Mouse (Mus musculus) midbrain, postnatal 0 days (tissue): ENCODE data around the gene 2810408A11Rik. TPM values are rescaled to one million over a fixed set of nuclear protein-coding genes. Genes with fewer than 3 reads are reported as not detected.

Experiments used
- ATAC-seq: fragments of 200-750 bp; cut with Nextera tagmentation; 2 replicates; pipeline ENCODE4 v1.8.0; 2017; ENCODE audit warnings: moderate number of reproducible peaks, mild to moderate bottlenecking, moderate TSS enrichment, moderate library complexity; ENCODE audit not compliant: low FRiP score
- DNase-seq: peaks from one replicate; pipeline ENCODE4 v3.0.0-alpha.2; 2015; ENCODE audit warnings: low spot score
- H3K27ac ChIP-seq: fragments of 300-500 bp; sonication (generic); 2 replicates; pipeline ENCODE4 v1.5.1; 2014; ENCODE audit warnings: low read depth, mild to moderate bottlenecking, low read length, mixed read lengths
- H3K27me3 ChIP-seq: fragments of 300-500 bp; sonication (generic); 2 replicates; pipeline ENCODE4 v1.6.1; 2014; ENCODE audit warnings: low read length, control low read depth, mixed read lengths; ENCODE audit not compliant: insufficient read depth
- H3K36me3 ChIP-seq: fragments of 300-500 bp; sonication (generic); 2 replicates; pipeline ENCODE4 v1.6.1; 2014; ENCODE audit warnings: low read length, control low read depth, mixed read lengths; ENCODE audit not compliant: insufficient read depth
- H3K4me1 ChIP-seq: fragments of 300-500 bp; sonication (generic); 2 replicates; pipeline ENCODE4 v1.6.1; 2014; ENCODE audit warnings: mild to moderate bottlenecking, control low read depth, antibody characterized with exemption, low read length, mixed read lengths; ENCODE audit not compliant: insufficient read depth
- H3K4me2 ChIP-seq: fragments of 300-500 bp; sonication (generic); 2 replicates; pipeline ENCODE4 v1.6.1; 2014; ENCODE audit warnings: low read depth, mild to moderate bottlenecking, low read length, mixed read lengths; ENCODE audit not compliant: poor library complexity, severe bottlenecking
- H3K4me3 ChIP-seq: fragments of 300-500 bp; sonication (generic); 2 replicates; pipeline ENCODE4 v1.5.1; 2014; ENCODE audit warnings: low read depth, mild to moderate bottlenecking, low read length, moderate library complexity
- H3K9ac ChIP-seq: fragments of 300-500 bp; sonication (generic); replicated peaks from 2 replicates; pipeline ENCODE4 v1.6.1; 2014; ENCODE audit warnings: mild to moderate bottlenecking, low read length, moderate library complexity, mixed read lengths; ENCODE audit not compliant: poor library complexity, severe bottlenecking
- H3K9me3 ChIP-seq: fragments of 300-500 bp; sonication (generic); 2 replicates; pipeline ENCODE4 v1.6.1; 2016; ENCODE audit warnings: low read length, control low read depth
- CTCF ChIP-seq: IDR thresholded peaks from 2 replicates; pipeline ENCODE4 v1.5.1; 2016; ENCODE audit warnings: antibody characterized with exemption, mild to moderate bottlenecking
- WGBS: fragments of 180-500 bp; shearing (Covaris S2); extraction: QIAGEN DNeasy Blood & Tissue Kit; methylation state at CpG from one replicate; pipeline ENCODE4 v1.1.7; 2014; 5-methylcytosine and 5-hydroxymethylcytosine counted together
- polyA plus RNA-seq: library from polyadenylated mRNA; unstranded; fragments of >200 nt; fragmentation: Nextera tagmentation; extraction: Ambion mirVana; gene quantifications from 2 replicates; pipeline ENCODE4 v1.2.1, GENCODE M21; 2015
- total RNA-seq: library from RNA; depleted of rRNA; stranded (reverse); fragments of >200 nt; gene quantifications from 2 replicates; pipeline ENCODE4 v1.2.3, GENCODE M21; 2014

2810408A11Rik gene
- total and polyA plus RNA-seq, 2 experiments from 2014 or later: 3.3 to 6.2 TPM

GRCm38 (mm10) chr11:69937834-69938233 lies 37.0 kb upstream of the 2810408A11Rik start:
- ATAC-seq (no peak), DNase-seq (no peak)
- WGBS: 71% methylated on average over 5 of the region's 5 CpGs
- Histone ChIP-seq H3K9me3 (no peaks in the 10 kb centered on the region), H3K27ac (no peak overlapping the region), H3K4me1 (no peaks in the 10 kb centered on the region), H3K4me3 (no peak overlapping the region), H3K4me2 (no peak overlapping the region), H3K9ac (no peak overlapping the region), H3K27me3 (peaks cover 3% of the 10 kb centered on the region; the same call in 1 of the 2 replicates), H3K36me3 (no peaks in the 10 kb centered on the region)
- TF ChIP-seq CTCF: no peak

- no peak overlapping the region for H3K9ac ChIP-seq
- H3K4me2 ChIP-seq: no peak overlapping the region
- no peaks in the 10 kb centered on the region for H3K4me1 ChIP-seq
- DNase-seq (no peak), ATAC-seq (no peak)
- no peak overlapping the region for H3K27ac ChIP-seq
- H3K27me3 ChIP-seq: peaks cover 3% of the 10 kb centered on the region; the same call in 1 of the 2 replicates
- TF ChIP-seq CTCF: no peak
- H3K36me3 ChIP-seq: no peaks in the 10 kb centered on the region
- H3K4me3 ChIP-seq: no peak overlapping the region
- no peaks in the 10 kb centered on the region for H3K9me3 ChIP-seq
- 39% methylated on average over 4 of the region's 4 CpGs for WGBS
These were observed 36.6 kb upstream of the 2810408A11Rik start for GRCm38 (mm10) chr11:69937385-69937784.

GRCm38 (mm10) chr11:69936714-69937347 lies 36.0 kb upstream of the 2810408A11Rik start:
- no peak for DNase-seq
- peak overlapping the region; percentile 99 for H3K4me2 ChIP-seq
- H3K4me3 ChIP-seq: peak overlapping the region; percentile 54
- no peak for ATAC-seq
- H3K4me1 ChIP-seq: no peaks in the 10 kb centered on the region
- TF ChIP-seq CTCF: no peak
- no peaks in the 10 kb centered on the region for H3K9me3 ChIP-seq
- H3K9ac ChIP-seq: no peak overlapping the region
- WGBS: 42% methylated on average over 9 of the region's 9 CpGs
- H3K27me3 ChIP-seq: peaks cover 3% of the 10 kb centered on the region; the same call in 1 of the 2 replicates
- no peak overlapping the region for H3K27ac ChIP-seq
- no peaks in the 10 kb centered on the region for H3K36me3 ChIP-seq

GRCm38 (mm10) chr11:69936156-69936555 lies 35.4 kb upstream of the 2810408A11Rik start:
- Histone ChIP-seq H3K27me3 (peaks cover 3% of the 10 kb centered on the region; the same call in 1 of the 2 replicates), H3K4me2 (peak overlapping the region; percentile 99), H3K4me1 (no peaks in the 10 kb centered on the region), H3K27ac (no peak overlapping the region), H3K4me3 (peak overlapping the region; percentile 54), H3K36me3 (no peaks in the 10 kb centered on the region), H3K9ac (peak overlapping the region; percentile 67), H3K9me3 (no peaks in the 10 kb centered on the region)
- TF ChIP-seq CTCF: no peak
- DNase-seq: no peak
- no peak for ATAC-seq
- 2% methylated on average over 29 of the region's 30 CpGs for WGBS

- peak within 1 kb of the TSS; percentile 99 for H3K4me2 ChIP-seq
- WGBS: 2% methylated on average over 38 of the region's 62 CpGs
- ATAC-seq (peak; percentile 93), DNase-seq (peak; percentile 94)
- H3K4me1 ChIP-seq: no peaks in the 10 kb centered on the region
- H3K36me3 ChIP-seq: no peaks in the 10 kb centered on the region
- H3K9me3 ChIP-seq: no peaks in the 10 kb centered on the region
- peak; percentile 34; the same call in 1 of the 2 replicates for TF ChIP-seq CTCF
- peak within 1 kb of the TSS; percentile 67 for H3K9ac ChIP-seq
- H3K27ac ChIP-seq: no peak within 1 kb of the TSS
- peaks cover 3% of the 10 kb centered on the region; the same call in 1 of the 2 replicates for H3K27me3 ChIP-seq
- peak within 1 kb of the TSS; percentile 54 for H3K4me3 ChIP-seq
These were observed 34.5 kb upstream of the 2810408A11Rik start, which contains the start of gene Ybx2 for GRCm38 (mm10) chr11:69935137-69935879. Ybx2 (plus strand) TSS chr11:69935796.

- H3K27ac ChIP-seq: no peak overlapping the region
- H3K4me2 ChIP-seq: peak overlapping the region; percentile 28; the same call in 1 of the 2 replicates
- H3K9ac ChIP-seq: no peak overlapping the region
- DNase-seq (no peak), ATAC-seq (no peak)
- peaks cover 3% of the 10 kb centered on the region; the same call in 1 of the 2 replicates for H3K27me3 ChIP-seq
- H3K4me3 ChIP-seq: no peak overlapping the region
- no peaks in the 10 kb centered on the region for H3K4me1 ChIP-seq
- WGBS: 22% methylated on average over 6 of the region's 6 CpGs
- H3K36me3 ChIP-seq: no peaks in the 10 kb centered on the region
- H3K9me3 ChIP-seq: no peaks in the 10 kb centered on the region
- no peak for TF ChIP-seq CTCF
These were observed 33.9 kb upstream of the 2810408A11Rik start for GRCm38 (mm10) chr11:69934681-69935080.
